Mouse (Mus musculus): ENCODE measurements around the gene Dctn1. TPM values are rescaled to one million over a fixed set of nuclear protein-coding genes. Genes with fewer than 3 reads are reported as not detected.
A peak's percentile ranks its signal among the peaks of the same experiment; 100 is the strongest.

The Dctn1 gene
- polyA plus RNA-seq, 1 experiment from 2014 or later = 94.1 TPM

DNA sequence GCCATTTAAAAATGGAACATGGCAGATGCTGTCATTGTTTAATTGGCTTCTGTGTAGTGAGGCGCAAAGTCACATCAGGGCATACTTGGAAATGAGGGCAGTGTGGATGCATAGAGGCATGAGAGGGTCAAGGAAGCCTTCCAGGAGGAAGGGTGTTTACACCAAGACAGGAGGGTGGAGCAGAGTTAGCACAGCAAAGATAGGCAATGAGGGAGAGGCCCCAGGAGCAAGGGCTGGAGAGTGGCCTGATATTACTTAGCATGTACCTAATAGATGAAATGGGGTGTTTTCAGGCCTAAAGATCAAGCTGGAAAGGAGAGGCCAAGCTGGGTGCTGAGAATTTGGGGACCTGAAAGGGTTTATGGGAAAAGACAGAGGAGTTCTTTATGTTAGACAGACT is 80.3 kb downstream of the Dctn1 start:
- H3K36me3 ChIP-seq (ENCODE audit: insufficient read depth) = no peaks in the 10 kb centered on the region
- H3K9ac ChIP-seq = no peak overlapping the region
- ATAC-seq (ENCODE audit: insufficient read depth) (no peak), DNase-seq (no peak)
- no peaks in the 10 kb centered on the region for H3K27me3 ChIP-seq (ENCODE audit: insufficient read depth, low read length)
- H3K4me3 ChIP-seq (ENCODE audit: low read depth, low read length) = no peak overlapping the region
- H3K4me2 ChIP-seq = no peak overlapping the region
- 0 out of 2 replicates have a peak, but pooled peaks cover 5% of the 10 kb centered on the region for H3K4me1 ChIP-seq (ENCODE audit: insufficient read depth)
- no peak for TF ChIP-seq CTCF (IDR thresholded peaks at IDR 0.05; ENCODE audit: low read depth)
- H3K9me3 ChIP-seq (ENCODE audit: low read depth, low read length) = no peaks in the 10 kb centered on the region
- H3K27ac ChIP-seq (ENCODE audit: low read depth) = peak overlapping the region; percentile 76
- WGBS = 91% methylated on average over 1 of the region's 1 CpGs

DNA sequence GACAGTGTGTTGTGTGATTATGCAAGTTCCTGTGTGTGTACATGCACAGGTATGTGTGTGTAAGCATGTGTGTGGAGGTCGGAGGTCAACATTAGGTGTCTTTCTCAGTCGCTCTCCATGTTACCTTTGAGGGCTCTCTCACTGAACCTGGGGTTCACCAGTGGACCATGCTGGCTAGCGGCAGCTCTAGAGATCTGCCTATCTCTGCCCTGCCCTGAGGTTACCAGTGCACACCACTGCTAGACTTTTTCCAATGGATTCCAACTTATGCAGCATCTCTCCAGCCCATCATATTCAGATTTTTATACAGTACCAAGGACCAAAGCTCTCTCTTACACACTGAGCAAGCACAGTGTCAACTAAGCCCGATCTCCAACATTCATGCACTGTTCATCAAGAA is 81.0 kb downstream of the Dctn1 start:
- no peak for ATAC-seq (ENCODE audit: insufficient read depth)
- 93% methylated on average over 4 of the region's 4 CpGs for WGBS

DNA sequence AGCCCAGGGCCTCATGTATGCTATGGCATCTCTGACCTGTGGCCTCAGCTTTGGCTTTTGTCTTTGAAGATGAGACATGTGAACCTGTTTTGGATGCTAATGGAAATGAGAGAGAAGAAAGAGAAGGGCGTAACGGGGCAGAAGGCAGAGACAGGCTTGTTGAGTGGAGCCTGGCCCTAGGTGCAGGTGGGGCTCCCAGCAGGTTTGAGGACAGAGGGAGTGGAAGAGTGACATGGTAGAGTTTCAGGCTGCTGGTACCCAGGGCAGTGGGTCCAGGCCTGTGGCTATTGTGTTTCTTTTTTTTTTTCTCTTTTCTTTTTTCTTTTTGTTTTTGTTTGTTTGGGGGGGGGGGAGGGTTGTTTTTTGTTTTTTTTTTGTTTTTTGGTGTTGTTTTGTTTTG is 81.4 kb downstream of the Dctn1 start:
- Histone ChIP-seq H3K9me3 (ENCODE audit: low read depth, low read length) (no peaks in the 10 kb centered on the region), H3K4me1 (ENCODE audit: insufficient read depth) (0 out of 2 replicates have a peak, but pooled peaks cover 5% of the 10 kb centered on the region), H3K4me3 (ENCODE audit: low read depth, low read length) (no peak overlapping the region), H3K27me3 (ENCODE audit: insufficient read depth, low read length) (no peaks in the 10 kb centered on the region), H3K36me3 (ENCODE audit: insufficient read depth) (no peaks in the 10 kb centered on the region), H3K27ac (ENCODE audit: low read depth) (no peak overlapping the region), H3K9ac (no peak overlapping the region), H3K4me2 (no peak overlapping the region)
- 88% methylated on average over 2 of the region's 2 CpGs for WGBS
- no peak for TF ChIP-seq CTCF (IDR thresholded peaks at IDR 0.05; ENCODE audit: low read depth)
- DNase-seq (no peak), ATAC-seq (ENCODE audit: insufficient read depth) (no peak)

More for the DNA sequence above, 81.0 kb downstream of the Dctn1 start:
- Histone ChIP-seq H3K36me3 (ENCODE audit: insufficient read depth) (no peaks in the 10 kb centered on the region), H3K4me1 (ENCODE audit: insufficient read depth) (0 out of 2 replicates have a peak, but pooled peaks cover 5% of the 10 kb centered on the region), H3K9me3 (ENCODE audit: low read depth, low read length) (no peaks in the 10 kb centered on the region), H3K4me3 (ENCODE audit: low read depth, low read length) (no peak overlapping the region), H3K4me2 (no peak overlapping the region), H3K27me3 (ENCODE audit: insufficient read depth, low read length) (no peaks in the 10 kb centered on the region), H3K27ac (ENCODE audit: low read depth) (no peak overlapping the region), H3K9ac (no peak overlapping the region)
- no peak for TF ChIP-seq CTCF (IDR thresholded peaks at IDR 0.05; ENCODE audit: low read depth)
- no peak for DNase-seq

Other genes starting within 250 kb of the Dctn1 start
- gene Sema4f, start 226.2 kb upstream of the Dctn1 start, polyA plus RNA-seq (2014; fragmentation: Nextera tagmentation; extraction: Ambion mirVana) = 8.5 and 10.0 TPM in 2 replicates
- gene M1ap, start 219.0 kb upstream of the Dctn1 start, polyA plus RNA-seq (2014; fragmentation: Nextera tagmentation; extraction: Ambion mirVana) = 1.1 TPM in 2 replicates
- 11.9 and 12.0 TPM in 2 replicates for gene Dok1, start 132.4 kb upstream of the Dctn1 start, polyA plus RNA-seq (2014; fragmentation: Nextera tagmentation; extraction: Ambion mirVana)
- gene Loxl3, start 131.7 kb upstream of the Dctn1 start, polyA plus RNA-seq (2014; fragmentation: Nextera tagmentation; extraction: Ambion mirVana) = 19.5 and 19.8 TPM in 2 replicates
- gene Aup1, start 111.4 kb upstream of the Dctn1 start, polyA plus RNA-seq (2014; fragmentation: Nextera tagmentation; extraction: Ambion mirVana) = 134 and 144 TPM in 2 replicates
- gene Htra2, start 110.6 kb upstream of the Dctn1 start, polyA plus RNA-seq (2014; fragmentation: Nextera tagmentation; extraction: Ambion mirVana) = 44.0 and 45.0 TPM in 2 replicates
- 0.62 and 1.3 TPM in 2 replicates for gene Dqx1, start 108.1 kb upstream of the Dctn1 start, polyA plus RNA-seq (2014; fragmentation: Nextera tagmentation; extraction: Ambion mirVana)
- gene Tlx2, start 95.6 kb upstream of the Dctn1 start, polyA plus RNA-seq (2014; fragmentation: Nextera tagmentation; extraction: Ambion mirVana) = 0.25 and 0.95 TPM in 2 replicates
- gene Pcgf1, start 88.1 kb upstream of the Dctn1 start, polyA plus RNA-seq (2014; fragmentation: Nextera tagmentation; extraction: Ambion mirVana) = 28.5 and 29.9 TPM in 2 replicates
- 0.84 and 0.89 TPM in 2 replicates for gene Lbx2, start 79.6 kb upstream of the Dctn1 start, polyA plus RNA-seq (2014; fragmentation: Nextera tagmentation; extraction: Ambion mirVana)
- 2.6 and 3.0 TPM in 2 replicates for gene Ccdc142, start 64.3 kb upstream of the Dctn1 start, polyA plus RNA-seq (2014; fragmentation: Nextera tagmentation; extraction: Ambion mirVana)
- gene Gm42688, start 64.3 kb upstream of the Dctn1 start, polyA plus RNA-seq (2014; fragmentation: Nextera tagmentation; extraction: Ambion mirVana) = 2.3 and 2.9 TPM in 2 replicates
- 134 TPM in 2 replicates for gene Mrpl53, start 56.9 kb upstream of the Dctn1 start, polyA plus RNA-seq (2014; fragmentation: Nextera tagmentation; extraction: Ambion mirVana)
- gene Mogs, start 50.4 kb upstream of the Dctn1 start, polyA plus RNA-seq (2014; fragmentation: Nextera tagmentation; extraction: Ambion mirVana) = 53.7 and 66.6 TPM in 2 replicates
- gene Wbp1, start 44.4 kb upstream of the Dctn1 start, polyA plus RNA-seq (2014; fragmentation: Nextera tagmentation; extraction: Ambion mirVana) = 86.0 and 91.5 TPM in 2 replicates
- 12.7 and 13.3 TPM in 2 replicates for gene Ino80b, start 40.5 kb upstream of the Dctn1 start, polyA plus RNA-seq (2014; fragmentation: Nextera tagmentation; extraction: Ambion mirVana)
- gene Rtkn, start 30.5 kb upstream of the Dctn1 start, polyA plus RNA-seq (2014; fragmentation: Nextera tagmentation; extraction: Ambion mirVana) = 22.7 and 26.7 TPM in 2 replicates
- gene Wdr54, start 9.5 kb upstream of the Dctn1 start, polyA plus RNA-seq (2014; fragmentation: Nextera tagmentation; extraction: Ambion mirVana) = 5.6 and 8.5 TPM in 2 replicates
- 0.96 and 1.3 TPM in 2 replicates for gene 1700003E16Rik, start 9.5 kb upstream of the Dctn1 start, polyA plus RNA-seq (2014; fragmentation: Nextera tagmentation; extraction: Ambion mirVana)
- 0.61 and 0.64 TPM in 2 replicates for gene Slc4a5, start 53.9 kb downstream of the Dctn1 start, polyA plus RNA-seq (2014; fragmentation: Nextera tagmentation; extraction: Ambion mirVana)
- gene Mthfd2, start 160.0 kb downstream of the Dctn1 start, polyA plus RNA-seq (2014; fragmentation: Nextera tagmentation; extraction: Ambion mirVana) = 41.6 and 47.3 TPM in 2 replicates
- gene Mob1a, start 160.1 kb downstream of the Dctn1 start, polyA plus RNA-seq (2014; fragmentation: Nextera tagmentation; extraction: Ambion mirVana) = 93.1 and 93.6 TPM in 2 replicates
- gene Bola3, start 183.2 kb downstream of the Dctn1 start, polyA plus RNA-seq (2014; fragmentation: Nextera tagmentation; extraction: Ambion mirVana) = 144 and 151 TPM in 2 replicates

Measured in lung, embryonic 14.5 days (tissue).